Mouse (Mus musculus): ENCODE results near the gene Fam228a.
"Not testable (repeated sequence)": the region's sequence is repeated elsewhere in the genome, so short reads cannot be mapped to it uniquely, and the experiment has no call there.

Fam228a gene

DNA sequence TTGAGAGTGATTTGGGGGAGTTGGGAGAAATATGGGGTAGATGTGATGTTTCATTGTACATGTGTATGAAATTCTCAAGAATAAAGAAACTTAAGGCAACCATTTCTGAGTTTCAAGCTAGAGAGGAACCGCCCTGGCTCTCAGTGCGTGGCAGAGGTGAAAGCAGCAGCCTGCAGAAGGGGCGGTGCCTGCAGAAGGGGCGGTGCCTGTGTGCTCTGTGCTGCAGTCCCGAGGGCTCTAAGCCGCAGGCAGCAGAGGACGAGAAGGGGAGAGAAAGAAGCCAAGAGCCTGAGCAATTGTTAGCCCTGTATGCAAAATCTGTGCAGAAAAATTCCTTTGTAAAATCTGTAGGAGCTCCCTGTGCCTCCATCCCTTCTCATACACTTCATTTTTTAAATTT is 20.8 kb downstream of the Fam228a start:
- DNase-seq (ENCODE audit: low spot score): no peak

- no peak for DNase-seq (ENCODE audit: low spot score)
Measured at GRCm38 (mm10) chr12:4715606-4716005, 22.6 kb downstream of the Fam228a start.

DNA sequence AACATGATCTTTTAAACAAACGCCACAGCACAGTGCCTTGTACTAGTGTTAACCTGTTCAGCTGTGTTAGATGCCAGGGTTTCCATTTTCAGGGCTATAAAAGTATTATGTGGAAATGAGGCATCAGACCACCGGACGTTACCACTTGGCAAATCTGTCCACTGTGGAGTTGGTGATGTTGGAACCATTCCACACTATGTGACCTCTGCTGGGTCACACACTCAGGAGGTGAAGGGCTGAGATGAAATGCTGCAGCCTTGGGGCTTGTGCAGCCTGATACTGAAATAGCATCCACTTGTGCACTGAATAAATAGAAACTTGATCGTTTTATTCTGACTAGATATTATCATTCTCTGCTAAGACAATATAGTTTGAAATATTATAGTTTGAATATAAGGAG is 24.9 kb downstream of the Fam228a start:
- DNase-seq (ENCODE audit: low spot score): no peak

DNA sequence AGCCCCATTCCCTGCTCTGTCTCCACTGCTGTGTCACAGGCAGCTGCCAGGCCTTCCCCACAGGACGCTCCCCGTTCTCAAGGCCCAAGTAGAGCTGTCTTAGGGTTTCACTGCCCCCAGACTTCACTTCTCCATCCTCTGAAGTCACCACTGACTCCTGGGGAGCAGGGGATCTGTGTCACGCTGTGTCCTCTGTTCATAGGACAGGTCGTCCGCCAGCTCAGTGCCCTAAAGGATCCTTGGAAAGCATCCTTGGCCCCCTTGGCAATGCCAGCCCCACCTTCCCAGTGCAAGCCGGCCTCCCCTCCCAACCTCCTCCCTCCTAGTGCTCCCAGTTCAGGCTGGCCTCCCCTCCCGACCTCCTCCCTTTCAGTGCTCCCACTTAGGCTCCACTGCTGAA is 28.3 kb downstream of the Fam228a start:
- no peak for DNase-seq (ENCODE audit: low spot score)

GRCm38 (mm10) chr12:4708881-4709604 is 29.2 kb downstream of the Fam228a start:
- DNase-seq (ENCODE audit: low spot score): no peak

- no peak for DNase-seq (ENCODE audit: low spot score)
Measured at GRCm38 (mm10) chr12:4708296-4708695, 29.9 kb downstream of the Fam228a start.

- no peak for DNase-seq (ENCODE audit: low spot score)
Measured at GRCm38 (mm10) chr12:4707488-4708017, 30.7 kb downstream of the Fam228a start.

GRCm38 (mm10) chr12:4706901-4707300 is 31.3 kb downstream of the Fam228a start:
- DNase-seq (ENCODE audit: low spot score): no peak

DNA sequence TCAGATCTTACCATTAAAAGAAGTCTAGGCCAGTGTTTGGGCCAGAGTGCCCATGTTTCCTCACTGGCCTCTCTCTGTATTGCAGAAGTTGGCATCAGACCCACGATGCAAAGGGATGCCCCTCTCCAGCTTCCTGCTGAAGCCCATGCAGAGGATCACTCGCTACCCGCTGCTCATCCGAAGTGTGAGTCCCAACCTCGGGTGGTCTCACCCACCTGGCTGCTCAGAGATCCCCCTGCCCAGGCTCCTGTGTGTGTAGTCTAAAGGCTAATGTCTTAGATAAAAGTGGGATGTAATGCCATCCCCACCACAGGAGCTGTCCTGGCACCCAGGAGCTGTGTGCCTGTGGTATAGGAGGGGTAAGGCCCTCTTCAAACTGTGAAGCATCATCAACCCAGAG is 32.1 kb downstream of the Fam228a start:
- no peak for DNase-seq (ENCODE audit: low spot score)

GRCm38 (mm10) chr12:4705626-4706025 is 32.6 kb downstream of the Fam228a start:
- not testable (repeated sequence) for DNase-seq (ENCODE audit: low spot score)

GRCm38 (mm10) chr12:4694534-4694933 is 43.7 kb downstream of the Fam228a start:
- no peak for DNase-seq (ENCODE audit: low spot score)

- peak; percentile 34 for DNase-seq (ENCODE audit: low spot score)
Measured at GRCm38 (mm10) chr12:4691193-4691592, 47.0 kb downstream of the Fam228a start.

GRCm38 (mm10) chr12:4689341-4689740 is 48.9 kb downstream of the Fam228a start:
- no peak for DNase-seq (ENCODE audit: low spot score)

DNA sequence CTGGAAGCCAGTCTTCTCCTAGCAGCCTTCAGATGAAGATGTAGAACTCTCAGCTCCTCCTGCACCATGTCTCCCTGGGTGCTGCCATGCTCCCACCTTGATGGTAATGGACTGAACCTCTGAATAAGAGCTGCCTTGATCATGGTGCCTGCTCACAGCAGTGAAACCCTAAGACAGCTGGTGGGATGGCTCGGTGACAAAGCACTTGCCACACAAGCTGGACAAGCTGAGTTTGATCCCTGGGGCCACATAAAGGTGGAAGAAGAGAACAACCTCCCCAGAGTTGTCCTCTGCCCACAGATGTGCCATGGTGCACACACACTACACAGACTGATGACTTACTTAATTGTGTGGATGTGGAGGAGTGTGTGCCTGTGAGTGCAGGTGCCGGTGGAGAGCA is 49.8 kb downstream of the Fam228a start:
- DNase-seq (ENCODE audit: low spot score): no peak

GRCm38 (mm10) chr12:4685441-4685840 is 52.8 kb downstream of the Fam228a start:
- no peak for DNase-seq (ENCODE audit: low spot score)

DNA sequence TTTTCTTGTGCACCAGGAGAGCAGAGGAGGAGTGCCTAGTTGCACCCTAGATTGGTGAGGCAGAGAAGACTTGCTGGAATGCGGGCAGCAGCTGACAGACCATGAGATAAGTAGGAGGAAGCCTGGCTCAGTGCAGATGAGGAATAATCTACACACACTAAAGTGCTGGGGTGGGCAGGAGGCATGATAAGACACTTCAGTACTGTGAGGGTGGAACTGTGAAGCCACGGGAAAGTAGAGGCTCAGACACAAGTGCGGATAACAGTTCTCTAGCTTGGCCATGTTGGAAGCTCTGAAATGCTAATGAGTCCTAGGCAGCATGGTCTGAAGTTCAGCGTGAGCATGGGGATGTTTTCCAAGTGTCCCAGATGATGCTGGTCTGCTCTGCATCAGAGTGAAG is 58.3 kb downstream of the Fam228a start:
- peak; percentile 68 for DNase-seq (ENCODE audit: low spot score)

DNA sequence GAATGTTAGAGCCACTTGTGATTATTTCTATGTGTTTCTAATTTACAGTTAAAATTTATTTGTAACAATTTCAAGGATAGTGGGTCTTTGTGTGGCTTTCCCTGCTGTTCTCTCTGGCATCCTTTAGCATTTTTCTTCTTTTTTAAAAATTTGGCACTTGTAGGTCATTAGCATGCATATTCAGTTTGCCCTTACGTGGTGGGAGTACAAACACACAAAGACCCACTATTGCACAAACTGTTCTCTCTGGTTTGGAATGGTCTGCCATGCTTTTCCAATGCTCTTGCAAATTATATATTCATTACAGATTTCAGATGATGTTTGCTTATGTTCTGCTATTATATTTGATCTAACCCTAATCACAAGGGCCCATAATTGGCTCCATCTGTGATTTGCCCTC is 61.9 kb downstream of the Fam228a start:
- DNase-seq (ENCODE audit: low spot score): no peak

DNA sequence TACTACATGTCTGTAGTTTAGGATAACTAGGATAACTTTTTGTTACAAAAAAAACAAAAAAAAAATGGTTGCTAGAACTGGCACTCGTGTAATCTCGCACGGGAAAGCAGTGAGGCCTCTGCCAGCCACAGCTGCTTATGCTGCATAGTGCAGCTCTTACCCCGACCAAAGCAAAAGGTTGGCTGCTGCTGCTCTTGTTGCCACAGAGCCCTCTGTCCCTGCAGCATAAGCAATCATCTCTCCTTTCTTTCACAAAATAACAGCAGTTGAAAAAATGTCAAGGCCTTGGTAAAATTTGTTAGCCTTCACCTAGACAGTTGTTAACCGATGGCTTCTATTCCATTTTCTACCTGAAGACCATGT is 72.6 kb downstream of the Fam228a start:
- no peak for DNase-seq (ENCODE audit: low spot score)

GRCm38 (mm10) chr12:4664929-4665674 is 73.1 kb downstream of the Fam228a start:
- peak; percentile 35 for DNase-seq (ENCODE audit: low spot score)

All from left cerebral cortex, adult 11 months (tissue).